Mouse (Mus musculus) layer of hippocampus, adult 8-10 months (tissue): ENCODE data around the gene Ucp3. TPM values are rescaled to one million over a fixed set of nuclear protein-coding genes. Genes with fewer than 3 reads are reported as not detected.
A peak's percentile ranks its signal among the peaks of the same experiment; 100 is the strongest.

ENCODE experiments used
- DNase-seq, 2 experiments: peaks; one replicate each; pipeline ENCODE4 v3.0.0; 2022; ENCODE audit warnings: low spot score in 2 of 2
- total RNA-seq, 4 experiments: library from RNA; stranded (reverse); gene quantifications; 2 replicates each; pipeline ENCODE4 v1.2.4; 2022

Ucp3 gene
- total RNA-seq, 4 experiments from 2014 or later = 2.1 to 2.9 (median 2.2) TPM

- no peak for DNase-seq
Measured at GRCm38 (mm10) chr7:100500276-100500977, 27.6 kb downstream of the Ucp3 start.

GRCm38 (mm10) chr7:100501027-100501843 lies 28.4 kb downstream of the Ucp3 start:
- no peak for DNase-seq

- no peak for DNase-seq
Measured at GRCm38 (mm10) chr7:100501844-100502373, 29.1 kb downstream of the Ucp3 start.

DNA sequence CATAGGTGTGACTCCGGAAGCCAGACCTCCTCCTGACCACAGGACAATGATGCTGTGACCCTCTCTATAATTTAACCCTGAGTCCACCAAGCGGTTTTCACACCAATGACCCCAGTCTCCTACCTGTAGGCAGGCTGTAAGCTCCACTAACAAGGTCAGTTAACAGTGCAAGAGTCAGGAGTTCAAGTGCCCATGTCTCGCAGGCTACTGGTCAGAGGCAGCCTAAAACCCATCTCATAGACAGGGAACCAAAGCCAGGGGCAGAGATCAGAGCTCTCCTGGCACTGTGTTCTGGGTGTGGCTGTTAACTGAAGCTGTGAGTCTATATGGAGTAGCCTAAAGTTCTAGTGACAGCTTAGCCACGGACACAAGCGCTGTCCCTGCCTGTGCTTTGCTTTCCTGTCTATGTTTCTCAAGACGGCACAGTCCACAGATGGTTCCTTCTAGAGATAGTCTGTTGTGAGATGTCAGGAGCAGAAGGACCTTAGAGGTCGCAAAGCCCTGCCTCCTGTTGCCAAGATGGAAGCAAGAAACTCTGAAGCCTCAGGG lies 29.7 kb downstream of the Ucp3 start:
- DNase-seq = no peak

GRCm38 (mm10) chr7:100503076-100503475 lies 30.3 kb downstream of the Ucp3 start:
- no peak for DNase-seq

GRCm38 (mm10) chr7:100504740-100505487 lies 32.1 kb downstream of the Ucp3 start:
- no peak for DNase-seq

- DNase-seq = no peak
Measured at GRCm38 (mm10) chr7:100506494-100506893, 33.7 kb downstream of the Ucp3 start.

- DNase-seq = no peak
Measured at GRCm38 (mm10) chr7:100508670-100509069, 35.9 kb downstream of the Ucp3 start.

GRCm38 (mm10) chr7:100511602-100512001 lies 38.8 kb downstream of the Ucp3 start:
- DNase-seq = no peak

GRCm38 (mm10) chr7:100514573-100514972 lies 41.8 kb downstream of the Ucp3 start, which contains the start of gene Dnajb13:
Gene Dnajb13, minus strand, starts transcription at chr7:100514960.
- DNase-seq = no peak

DNA sequence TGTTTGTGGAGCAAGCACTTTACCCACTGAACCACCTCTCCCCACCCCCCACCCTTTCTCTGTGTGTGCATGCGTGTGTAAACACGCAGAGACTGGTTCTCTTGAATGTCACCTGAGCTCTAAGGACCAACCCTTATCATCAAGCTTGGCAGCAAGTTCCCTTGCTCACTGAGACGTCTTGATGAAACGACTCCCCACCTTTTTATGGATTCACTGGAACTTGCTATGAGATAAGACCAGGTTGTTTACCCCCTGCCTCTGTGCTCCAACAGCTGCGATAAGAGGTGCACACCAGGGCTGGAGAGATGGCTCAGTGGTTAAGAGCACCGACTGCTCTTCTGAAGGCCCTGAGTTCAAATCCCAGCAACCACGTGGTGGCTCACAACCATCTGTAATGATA lies 47.4 kb downstream of the Ucp3 start:
- DNase-seq = no peak

DNA sequence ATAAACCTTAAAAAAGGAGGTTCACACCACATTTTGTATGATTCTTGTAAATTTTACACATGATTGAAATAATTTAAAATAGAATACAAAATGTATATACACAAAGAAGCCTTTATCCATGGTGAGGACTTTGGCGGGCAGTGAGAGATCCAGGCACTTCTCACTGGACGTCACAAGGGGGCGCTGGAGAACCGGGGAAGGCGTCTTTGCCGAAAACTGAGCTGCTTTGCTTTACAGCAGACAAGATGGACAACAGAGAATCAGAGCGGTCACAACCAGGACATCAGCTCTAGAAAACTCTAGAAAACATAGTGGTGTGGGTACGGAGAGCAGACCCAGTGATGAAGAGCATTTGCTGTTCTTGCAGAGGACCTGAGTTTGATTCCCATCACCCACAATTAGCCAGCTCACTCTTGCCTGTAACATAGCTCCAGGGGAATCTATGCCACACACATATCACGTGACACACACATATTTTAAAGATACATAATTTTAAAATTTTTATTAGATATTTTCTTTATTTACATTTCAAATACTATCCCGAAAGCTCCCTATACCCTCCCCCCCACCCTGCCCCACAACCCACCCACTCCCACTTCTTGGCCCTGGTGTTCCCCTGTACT lies 48.0 kb downstream of the Ucp3 start:
- peak; percentile 49 to 78 for DNase-seq

- no peak for DNase-seq
Measured at GRCm38 (mm10) chr7:100522222-100522621, 49.4 kb downstream of the Ucp3 start.

DNA sequence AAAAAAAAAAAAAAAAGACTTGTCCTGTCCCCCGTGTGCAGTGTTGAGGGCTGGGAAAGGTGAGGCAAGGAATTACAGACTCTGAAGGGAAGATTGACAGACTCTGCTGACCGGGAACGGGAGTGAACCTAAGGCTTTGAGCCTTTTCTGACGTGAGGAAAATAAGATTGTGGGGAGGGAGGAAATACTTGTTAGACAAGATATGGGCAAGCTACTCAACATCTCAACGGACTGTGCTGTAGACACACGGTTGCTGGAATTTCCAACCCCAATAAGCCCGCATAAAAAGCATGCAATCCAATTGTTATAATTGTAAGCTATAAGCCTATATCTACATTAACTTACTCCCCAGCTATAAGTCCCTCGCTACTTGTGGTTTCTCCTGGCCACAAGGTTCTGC lies 51.9 kb downstream of the Ucp3 start:
- DNase-seq = no peak

DNA sequence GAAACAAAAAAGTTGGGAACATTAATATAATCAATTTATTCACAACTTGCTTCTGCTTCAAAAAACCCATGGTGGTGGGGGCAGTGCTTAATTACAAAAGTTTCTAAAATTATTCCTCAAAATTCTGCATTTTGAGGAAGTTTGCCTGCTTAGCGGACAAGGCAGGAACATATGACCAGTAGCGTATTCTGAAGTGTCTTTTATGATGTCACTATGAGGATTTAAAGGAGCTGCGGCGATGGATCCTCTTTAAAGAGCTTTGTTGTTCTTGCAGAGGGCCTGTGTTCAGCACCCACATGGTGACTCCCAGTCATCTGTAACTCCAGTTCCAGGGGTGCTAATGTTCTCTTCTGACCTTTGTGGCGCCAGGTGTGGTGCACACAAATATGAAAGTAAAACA lies 58.0 kb downstream of the Ucp3 start:
- no peak for DNase-seq

DNA sequence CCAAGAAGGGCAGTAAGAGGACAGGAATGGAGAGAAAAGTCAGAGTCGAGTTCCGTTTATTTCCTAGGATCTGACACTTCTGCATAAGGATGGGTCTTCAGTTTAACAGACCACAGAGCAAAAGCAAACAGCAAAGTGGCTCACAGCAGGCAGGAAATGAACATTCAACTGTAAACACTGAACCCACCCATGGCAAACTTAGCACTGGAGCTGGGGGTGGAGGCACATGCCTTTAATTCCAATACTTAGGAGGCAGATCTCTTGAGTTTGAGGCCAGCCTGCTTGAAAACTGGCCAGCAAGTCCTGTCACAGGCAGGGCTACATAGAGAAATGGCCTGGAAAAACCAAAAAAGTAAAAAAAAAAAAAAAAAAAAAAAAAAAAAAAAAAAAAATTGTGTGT lies 60.7 kb downstream of the Ucp3 start:
- DNase-seq = no peak

- DNase-seq = no peak
Measured at GRCm38 (mm10) chr7:100534216-100534615, 61.4 kb downstream of the Ucp3 start.

- no peak for DNase-seq
Measured at GRCm38 (mm10) chr7:100535831-100536230, 63.0 kb downstream of the Ucp3 start.
